Mouse (Mus musculus): ENCODE data around the gene Hoxd4. TPM values are rescaled to one million over a fixed set of nuclear protein-coding genes. Genes with fewer than 3 reads are reported as not detected.

The Hoxd4 gene
- polyA plus RNA-seq, 1 experiment from 2014 or later, result 4.3 TPM

DNA sequence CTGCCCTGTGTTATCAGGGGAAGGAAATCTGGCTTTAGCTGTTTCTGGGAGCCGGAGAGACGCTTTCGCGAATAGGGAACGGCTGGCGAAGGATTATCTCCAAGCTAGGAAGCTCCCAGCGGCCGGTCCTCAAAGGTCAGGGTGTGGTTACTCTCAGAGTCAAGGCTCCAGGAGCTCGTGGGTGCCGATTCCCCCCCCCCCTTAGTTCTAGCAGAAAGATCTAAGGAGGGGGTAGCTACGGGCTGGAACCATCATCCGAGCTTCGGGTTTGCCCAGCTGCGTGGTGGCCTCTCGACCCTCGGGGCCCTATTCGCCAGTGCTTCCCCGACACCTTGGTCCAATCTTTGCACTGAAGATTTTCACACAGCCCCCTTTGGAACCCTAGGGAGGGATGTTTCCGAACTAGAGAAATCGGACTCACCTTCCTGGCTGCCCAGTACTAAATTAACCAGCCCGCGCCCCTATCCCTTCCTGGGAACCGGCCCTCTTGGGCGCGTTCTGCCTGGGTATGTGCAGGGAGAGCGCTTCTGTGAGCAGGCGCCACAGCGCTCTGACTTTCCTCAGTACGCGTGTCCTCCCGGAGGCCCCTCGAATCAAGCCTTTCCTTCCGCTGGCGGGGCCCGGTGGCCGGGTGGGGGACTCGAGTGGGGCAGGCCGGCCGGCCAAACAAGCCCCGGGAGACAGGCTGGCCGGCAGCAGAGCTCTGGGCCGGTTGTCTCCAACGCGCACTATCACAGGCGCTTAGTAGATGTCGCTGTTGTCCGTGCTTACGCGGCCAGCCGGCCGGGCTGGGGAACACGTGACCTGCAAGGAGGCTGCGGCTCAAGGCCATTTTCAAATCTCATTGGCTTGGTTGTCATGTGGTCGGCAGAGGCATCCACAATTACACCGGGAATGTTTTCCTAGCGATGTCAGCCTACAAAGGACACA lies 20.4 kb upstream of the Hoxd4 start, which contains the start of gene Hoxd10:
TSS of gene Hoxd10 (plus strand) at position 903 of the 930 bp plus-strand sequence.
- no peak for ATAC-seq (ENCODE audit: low FRiP score)
- H3K4me2 ChIP-seq (replicated peaks), result no peak within 1 kb of the TSS
- H3K27ac ChIP-seq, result no peak within 1 kb of the TSS
- H3K9ac ChIP-seq, result no peak within 1 kb of the TSS
- H3K4me3 ChIP-seq (replicated peaks; ENCODE audit: low read length), result no peak within 1 kb of the TSS
- no peak for DNase-seq (ENCODE audit: low spot score)
- 1% methylated on average over 56 of the region's 56 CpGs for WGBS
- no peaks in the 10 kb centered on the region for H3K36me3 ChIP-seq (replicated peaks; ENCODE audit: control insufficient read depth, insufficient read depth)
- peaks cover 3% of the 10 kb centered on the region; the same call in 1 of the 2 replicates for H3K9me3 ChIP-seq (ENCODE audit: control insufficient read depth, low read length)
- peaks cover 99% of the 10 kb centered on the region for H3K27me3 ChIP-seq (ENCODE audit: control insufficient read depth, insufficient read depth, low read length)
- H3K4me1 ChIP-seq (replicated peaks; ENCODE audit: control insufficient read depth, insufficient read depth, low read length), result 0 out of 2 replicates have a peak, but pooled peaks cover 5% of the 10 kb centered on the region

DNA sequence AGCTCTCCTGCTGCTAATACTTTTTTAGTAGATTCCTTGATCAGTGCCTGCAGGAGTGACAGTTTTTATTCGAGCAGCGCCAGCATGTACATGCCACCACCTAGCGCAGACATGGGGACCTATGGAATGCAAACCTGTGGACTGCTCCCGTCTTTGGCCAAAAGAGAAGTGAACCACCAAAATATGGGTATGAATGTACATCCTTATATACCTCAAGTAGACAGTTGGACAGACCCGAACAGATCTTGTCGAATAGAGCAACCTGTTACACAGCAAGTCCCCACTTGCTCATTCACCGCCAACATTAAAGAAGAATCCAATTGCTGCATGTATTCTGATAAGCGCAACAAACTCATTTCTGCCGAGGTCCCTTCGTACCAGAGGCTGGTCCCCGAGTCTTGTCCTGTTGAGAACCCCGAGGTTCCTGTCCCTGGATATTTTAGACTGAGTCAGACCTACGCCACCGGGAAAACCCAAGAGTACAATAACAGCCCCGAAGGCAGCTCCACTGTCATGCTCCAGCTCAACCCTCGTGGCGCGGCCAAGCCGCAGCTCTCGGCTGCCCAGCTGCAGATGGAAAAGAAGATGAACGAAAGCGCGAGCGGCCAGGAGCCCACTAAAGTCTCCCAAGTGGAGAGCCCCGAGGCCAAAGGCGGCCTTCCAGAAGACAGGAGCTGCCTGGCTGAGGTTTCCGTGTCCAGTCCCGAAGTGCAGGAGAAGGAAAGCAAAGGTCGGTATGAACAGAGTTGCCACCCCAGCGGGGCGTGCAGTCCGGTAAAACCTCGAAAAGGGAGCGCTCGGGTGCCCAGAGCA lies 19.5 kb upstream of the Hoxd4 start:
- 4% methylated on average over 35 of the region's 35 CpGs for WGBS
- Histone ChIP-seq H3K9ac (no peak overlapping the region), H3K36me3 (replicated peaks; ENCODE audit: control insufficient read depth, insufficient read depth) (no peaks in the 10 kb centered on the region), H3K27ac (no peak overlapping the region), H3K4me1 (replicated peaks; ENCODE audit: control insufficient read depth, insufficient read depth, low read length) (0 out of 2 replicates have a peak, but pooled peaks cover 5% of the 10 kb centered on the region), H3K4me2 (replicated peaks) (no peak overlapping the region), H3K9me3 (ENCODE audit: control insufficient read depth, low read length) (peaks cover 3% of the 10 kb centered on the region; the same call in 1 of the 2 replicates), H3K27me3 (ENCODE audit: control insufficient read depth, insufficient read depth, low read length) (peaks cover 99% of the 10 kb centered on the region), H3K4me3 (replicated peaks; ENCODE audit: low read length) (no peak overlapping the region)
- no peak for ATAC-seq (ENCODE audit: low FRiP score)
- no peak for DNase-seq (ENCODE audit: low spot score)

DNA sequence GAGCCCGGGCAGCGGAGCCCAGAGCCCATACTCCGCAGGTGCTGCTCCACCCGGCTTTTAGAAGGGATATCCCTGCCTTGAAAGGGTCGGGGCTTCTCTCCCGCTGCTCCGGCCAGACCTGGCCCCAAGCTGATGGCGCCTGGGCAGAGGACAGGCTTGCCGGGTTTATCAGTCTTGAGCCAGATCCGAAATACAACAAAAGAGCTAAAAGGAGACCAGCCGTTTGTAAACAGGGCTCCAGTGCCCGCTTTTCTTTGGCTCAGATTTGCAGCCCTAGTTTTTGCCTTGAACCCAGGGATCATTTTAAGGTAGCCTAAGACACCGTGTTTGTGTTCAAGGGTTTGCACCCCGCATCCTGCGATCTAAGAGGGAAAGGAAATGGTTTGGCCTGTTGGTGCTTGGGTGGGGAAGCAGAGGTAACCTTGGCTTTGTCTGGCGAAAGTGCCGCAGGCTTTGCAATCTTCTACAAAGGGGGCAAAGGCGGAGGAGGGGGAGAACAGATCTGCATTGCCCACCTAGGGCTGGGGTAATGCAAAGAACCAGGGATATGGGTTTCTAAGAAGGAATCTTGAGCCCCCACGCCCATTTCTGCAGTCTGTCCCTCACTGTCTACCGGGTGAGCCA lies 18.8 kb upstream of the Hoxd4 start:
- H3K9me3 ChIP-seq (ENCODE audit: control insufficient read depth, low read length), result peaks cover 3% of the 10 kb centered on the region; the same call in 1 of the 2 replicates
- ATAC-seq (ENCODE audit: low FRiP score) (no peak), DNase-seq (ENCODE audit: low spot score) (no peak)
- H3K4me2 ChIP-seq (replicated peaks), result no peak overlapping the region
- H3K4me1 ChIP-seq (replicated peaks; ENCODE audit: control insufficient read depth, insufficient read depth, low read length), result 0 out of 2 replicates have a peak, but pooled peaks cover 8% of the 10 kb centered on the region
- H3K9ac ChIP-seq, result no peak overlapping the region
- no peak overlapping the region for H3K27ac ChIP-seq
- H3K27me3 ChIP-seq (ENCODE audit: control insufficient read depth, insufficient read depth, low read length), result peaks cover 99% of the 10 kb centered on the region
- WGBS, result 2% methylated on average over 20 of the region's 20 CpGs
- no peaks in the 10 kb centered on the region for H3K36me3 ChIP-seq (replicated peaks; ENCODE audit: control insufficient read depth, insufficient read depth)
- no peak overlapping the region for H3K4me3 ChIP-seq (replicated peaks; ENCODE audit: low read length)

DNA sequence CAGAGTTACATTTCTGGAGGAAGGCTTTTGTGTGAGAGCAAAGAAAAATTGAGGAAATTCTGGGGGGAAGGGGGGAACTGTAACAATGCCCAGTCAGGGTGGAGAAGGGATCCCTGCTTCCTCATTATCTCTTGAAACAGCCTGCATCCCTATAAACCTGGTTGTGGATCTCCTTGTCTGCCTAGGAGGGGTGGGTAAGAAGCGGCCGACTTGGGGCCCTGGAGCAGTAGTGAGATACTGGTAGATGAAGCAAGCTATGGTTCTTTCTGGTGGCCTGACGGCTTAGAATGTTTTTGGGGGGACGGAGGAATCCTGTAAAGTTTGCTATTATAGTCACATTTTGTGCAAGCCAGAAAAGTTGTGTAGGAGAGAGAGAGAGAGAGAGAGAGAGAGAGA lies 18.3 kb upstream of the Hoxd4 start:
- ATAC-seq (ENCODE audit: low FRiP score) (no peak), DNase-seq (ENCODE audit: low spot score) (no peak)
- H3K27me3 ChIP-seq (ENCODE audit: control insufficient read depth, insufficient read depth, low read length), result peaks cover 99% of the 10 kb centered on the region
- H3K4me2 ChIP-seq (replicated peaks), result no peak overlapping the region
- H3K4me1 ChIP-seq (replicated peaks; ENCODE audit: control insufficient read depth, insufficient read depth, low read length), result 0 out of 2 replicates have a peak, but pooled peaks cover 10% of the 10 kb centered on the region
- H3K36me3 ChIP-seq (replicated peaks; ENCODE audit: control insufficient read depth, insufficient read depth), result no peaks in the 10 kb centered on the region
- no peak overlapping the region for H3K4me3 ChIP-seq (replicated peaks; ENCODE audit: low read length)
- WGBS, result 13% methylated on average over 4 of the region's 4 CpGs
- no peak overlapping the region for H3K9ac ChIP-seq
- H3K9me3 ChIP-seq (ENCODE audit: control insufficient read depth, low read length), result peaks cover 3% of the 10 kb centered on the region; the same call in 1 of the 2 replicates
- H3K27ac ChIP-seq, result no peak overlapping the region

DNA sequence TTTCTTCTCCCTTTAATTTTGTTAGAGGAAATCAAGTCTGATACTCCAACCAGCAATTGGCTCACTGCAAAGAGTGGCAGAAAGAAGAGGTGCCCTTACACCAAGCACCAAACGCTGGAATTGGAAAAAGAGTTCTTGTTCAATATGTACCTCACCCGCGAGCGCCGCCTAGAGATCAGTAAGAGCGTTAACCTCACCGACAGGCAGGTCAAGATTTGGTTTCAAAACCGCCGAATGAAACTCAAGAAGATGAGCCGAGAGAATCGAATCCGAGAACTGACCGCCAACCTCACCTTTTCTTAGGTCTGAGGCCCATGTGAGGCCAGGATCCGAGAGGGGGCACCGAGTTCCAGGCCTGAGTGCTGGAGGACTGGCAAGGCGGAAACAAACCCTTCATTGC lies 17.7 kb upstream of the Hoxd4 start:
- Histone ChIP-seq H3K4me1 (replicated peaks; ENCODE audit: control insufficient read depth, insufficient read depth, low read length) (0 out of 2 replicates have a peak, but pooled peaks cover 10% of the 10 kb centered on the region), H3K9ac (no peak overlapping the region), H3K4me3 (replicated peaks; ENCODE audit: low read length) (no peak overlapping the region), H3K4me2 (replicated peaks) (no peak overlapping the region), H3K9me3 (ENCODE audit: control insufficient read depth, low read length) (peaks cover 3% of the 10 kb centered on the region; the same call in 1 of the 2 replicates), H3K27ac (no peak overlapping the region), H3K27me3 (ENCODE audit: control insufficient read depth, insufficient read depth, low read length) (peaks cover 95% of the 10 kb centered on the region), H3K36me3 (replicated peaks; ENCODE audit: control insufficient read depth, insufficient read depth) (no peaks in the 10 kb centered on the region)
- WGBS, result 1% methylated on average over 16 of the region's 16 CpGs
- ATAC-seq (ENCODE audit: low FRiP score) (no peak), DNase-seq (ENCODE audit: low spot score) (no peak)

DNA sequence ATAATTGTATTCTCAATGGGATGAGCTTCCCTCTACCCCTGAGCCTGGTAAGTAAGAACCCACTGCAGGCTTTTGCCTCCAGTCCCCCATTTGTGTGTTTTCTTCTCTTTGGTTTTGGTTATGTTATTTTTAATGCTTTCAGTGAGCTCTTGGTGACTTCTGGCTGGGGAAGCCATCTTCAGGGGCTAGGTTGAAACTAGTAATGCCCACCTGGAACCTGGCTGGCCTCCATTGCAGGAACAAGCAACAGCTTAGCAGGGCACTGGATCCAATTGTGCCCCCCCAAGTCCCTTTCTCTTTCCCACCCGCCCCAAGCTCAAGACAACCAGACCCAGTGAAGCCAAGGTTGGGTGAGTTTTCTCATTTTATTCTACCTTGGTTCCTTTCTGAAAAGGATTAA lies 16.3 kb upstream of the Hoxd4 start:
- H3K4me2 ChIP-seq (replicated peaks), result no peak overlapping the region
- H3K36me3 ChIP-seq (replicated peaks; ENCODE audit: control insufficient read depth, insufficient read depth), result no peaks in the 10 kb centered on the region
- H3K4me1 ChIP-seq (replicated peaks; ENCODE audit: control insufficient read depth, insufficient read depth, low read length), result 0 out of 2 replicates have a peak, but pooled peaks cover 10% of the 10 kb centered on the region
- H3K9me3 ChIP-seq (ENCODE audit: control insufficient read depth, low read length), result peaks cover 3% of the 10 kb centered on the region; the same call in 1 of the 2 replicates
- no peak overlapping the region for H3K4me3 ChIP-seq (replicated peaks; ENCODE audit: low read length)
- H3K27me3 ChIP-seq (ENCODE audit: control insufficient read depth, insufficient read depth, low read length), result peaks cover 92% of the 10 kb centered on the region
- no peak overlapping the region for H3K9ac ChIP-seq
- DNase-seq (ENCODE audit: low spot score), result no peak
- WGBS, result 6% methylated on average over 1 of the region's 1 CpGs
- no peak for ATAC-seq (ENCODE audit: low FRiP score)
- H3K27ac ChIP-seq, result no peak overlapping the region

DNA sequence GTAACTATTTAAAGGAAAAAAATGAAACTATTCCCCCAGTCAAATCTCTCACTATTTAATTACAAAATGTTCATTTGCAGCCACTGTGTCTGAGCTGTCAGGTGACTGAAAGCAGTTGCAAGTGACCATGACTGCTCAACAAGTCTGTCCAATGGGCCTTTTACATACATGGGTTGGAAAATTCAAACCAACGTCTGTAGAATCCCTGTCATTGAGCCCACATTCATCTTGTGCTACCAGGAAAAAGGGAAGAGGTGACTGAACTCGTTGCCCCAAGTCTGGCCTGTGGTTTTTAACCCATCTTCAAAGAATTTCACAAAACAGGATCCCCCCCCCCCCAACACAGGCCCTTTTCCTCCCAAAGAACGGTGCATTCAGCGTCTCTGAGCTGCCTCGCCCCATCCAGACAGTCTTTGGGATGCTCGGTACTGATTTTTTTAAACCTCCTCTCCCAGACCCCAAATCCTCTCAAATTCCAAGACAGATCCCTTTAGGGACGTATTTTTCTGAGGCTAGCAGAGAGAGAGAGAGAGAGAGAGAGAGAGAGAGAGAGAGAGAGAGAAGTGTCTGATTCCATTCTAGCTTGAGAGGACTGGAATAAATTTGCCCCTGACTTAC lies 15.8 kb upstream of the Hoxd4 start:
- no peak for DNase-seq (ENCODE audit: low spot score)
- H3K4me2 ChIP-seq (replicated peaks), result no peak overlapping the region
- under 1% methylated on average over 7 of the region's 7 CpGs for WGBS
- no peak overlapping the region for H3K9ac ChIP-seq
- no peak for ATAC-seq (ENCODE audit: low FRiP score)
- peaks cover 3% of the 10 kb centered on the region; the same call in 1 of the 2 replicates for H3K9me3 ChIP-seq (ENCODE audit: control insufficient read depth, low read length)
- no peak overlapping the region for H3K27ac ChIP-seq
- 0 out of 2 replicates have a peak, but pooled peaks cover 10% of the 10 kb centered on the region for H3K4me1 ChIP-seq (replicated peaks; ENCODE audit: control insufficient read depth, insufficient read depth, low read length)
- no peak overlapping the region for H3K4me3 ChIP-seq (replicated peaks; ENCODE audit: low read length)
- H3K27me3 ChIP-seq (ENCODE audit: control insufficient read depth, insufficient read depth, low read length), result peaks cover 92% of the 10 kb centered on the region
- no peaks in the 10 kb centered on the region for H3K36me3 ChIP-seq (replicated peaks; ENCODE audit: control insufficient read depth, insufficient read depth)

DNA sequence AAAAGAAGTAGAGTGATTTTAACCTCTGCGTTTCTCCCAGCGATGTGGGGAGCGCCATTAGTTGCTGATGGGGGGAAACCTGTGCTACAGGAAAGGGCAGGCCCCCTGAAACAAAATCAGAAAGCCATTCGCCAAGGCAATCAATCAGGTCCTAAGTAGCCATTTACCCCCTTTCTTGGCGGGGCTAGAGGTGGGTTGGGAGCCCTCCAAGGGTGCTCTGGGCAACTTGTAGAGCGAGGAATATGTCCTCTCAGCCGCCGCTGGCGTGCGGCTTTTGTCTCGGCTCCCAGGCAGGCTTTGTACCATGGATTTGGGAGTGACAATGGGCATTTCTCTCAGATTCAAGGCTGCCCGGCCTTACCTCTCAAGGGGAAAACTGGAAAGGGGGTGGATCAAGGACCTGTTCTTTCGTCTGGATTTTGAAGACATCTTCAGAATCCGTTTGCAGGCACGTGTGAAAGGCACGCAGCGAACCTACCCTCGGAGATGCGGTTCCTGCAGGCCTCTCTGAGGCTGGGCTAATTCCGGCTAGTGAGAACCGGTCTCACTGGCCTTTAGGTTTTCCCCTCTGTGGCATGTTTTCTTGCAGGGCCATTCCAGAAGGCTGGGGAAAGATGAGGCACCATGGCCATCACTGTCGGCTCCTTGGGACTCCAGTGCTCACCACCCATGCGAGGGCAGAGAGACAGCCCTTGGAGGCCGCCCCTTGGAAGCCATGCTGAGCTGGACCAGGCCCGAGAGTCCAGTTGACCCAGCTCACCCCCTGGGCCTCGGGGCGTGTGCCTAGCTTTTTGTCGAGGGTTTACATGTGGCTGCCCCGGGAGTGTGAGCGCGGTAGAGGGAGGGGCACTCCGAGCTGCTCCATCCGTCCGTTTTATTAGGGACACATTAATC lies 15.0 kb upstream of the Hoxd4 start:
- H3K4me3 ChIP-seq (replicated peaks; ENCODE audit: low read length), result no peak overlapping the region
- ATAC-seq (ENCODE audit: low FRiP score) (no peak), DNase-seq (ENCODE audit: low spot score) (no peak)
- no peak overlapping the region for H3K27ac ChIP-seq
- H3K36me3 ChIP-seq (replicated peaks; ENCODE audit: control insufficient read depth, insufficient read depth), result no peaks in the 10 kb centered on the region
- no peak overlapping the region for H3K9ac ChIP-seq
- 2% methylated on average over 34 of the region's 34 CpGs for WGBS
- H3K4me1 ChIP-seq (replicated peaks; ENCODE audit: control insufficient read depth, insufficient read depth, low read length), result 0 out of 2 replicates have a peak, but pooled peaks cover 7% of the 10 kb centered on the region
- no peak overlapping the region for H3K4me2 ChIP-seq (replicated peaks)
- no peaks in the 10 kb centered on the region for H3K9me3 ChIP-seq (ENCODE audit: control insufficient read depth, low read length)
- peaks cover 92% of the 10 kb centered on the region for H3K27me3 ChIP-seq (ENCODE audit: control insufficient read depth, insufficient read depth, low read length)
